Mouse (Mus musculus): ENCODE data around the gene Osbpl9. TPM values are rescaled to one million over a fixed set of nuclear protein-coding genes. Genes with fewer than 3 reads are reported as not detected.

The Osbpl9 gene
- polyA plus RNA-seq, 1 experiment from 2014 or later = 60.0 TPM

DNA sequence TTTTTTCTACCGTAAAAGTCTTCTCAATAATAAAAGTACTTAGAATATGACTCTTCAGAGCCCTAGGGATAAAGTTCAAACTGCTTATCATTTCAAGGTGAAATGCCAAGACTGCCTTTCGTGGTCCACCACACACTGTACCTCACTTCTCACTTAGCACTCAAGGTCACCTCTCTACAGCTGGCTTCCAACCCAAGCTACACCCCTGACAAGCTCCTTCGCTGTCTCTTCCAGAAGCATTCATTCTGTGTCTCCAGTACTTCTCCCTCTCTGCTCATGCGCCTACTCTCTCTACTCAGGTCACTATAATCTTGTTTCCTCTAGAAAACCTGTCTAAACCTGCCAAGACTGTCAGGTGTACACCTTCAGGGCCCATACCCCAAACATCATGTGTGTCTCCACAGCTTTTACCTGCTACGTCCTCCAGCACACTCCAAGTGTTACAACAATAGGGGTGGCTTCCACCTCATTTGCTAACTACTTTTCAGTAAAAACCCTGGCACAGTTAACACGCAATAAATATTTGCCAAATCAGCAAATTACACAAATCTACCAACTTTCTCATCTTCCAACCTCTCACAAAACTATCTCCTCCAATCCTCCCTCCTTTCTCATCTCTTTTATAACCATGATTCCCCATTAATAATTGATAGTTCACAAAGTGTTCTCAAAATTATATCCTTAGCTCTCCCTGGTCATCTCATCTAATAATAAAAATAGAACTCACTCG lies 6.0 kb downstream of the Osbpl9 start:
- peaks cover 10% of the 10 kb centered on the region; the same call in 1 of the 2 replicates for H3K36me3 ChIP-seq (replicated peaks)
- H3K9me3 ChIP-seq = no peaks in the 10 kb centered on the region
- H3K4me3 ChIP-seq = no peak overlapping the region
- no peaks in the 10 kb centered on the region for H3K27me3 ChIP-seq (replicated peaks; ENCODE audit: low read depth, poor library complexity, severe bottlenecking)
- no peak overlapping the region for H3K27ac ChIP-seq (replicated peaks)
- DNase-seq (ENCODE audit: low spot score) = no peak
- H3K4me1 ChIP-seq = peaks cover 5% of the 10 kb centered on the region
- 88% methylated on average over 7 of the region's 7 CpGs for WGBS

DNA sequence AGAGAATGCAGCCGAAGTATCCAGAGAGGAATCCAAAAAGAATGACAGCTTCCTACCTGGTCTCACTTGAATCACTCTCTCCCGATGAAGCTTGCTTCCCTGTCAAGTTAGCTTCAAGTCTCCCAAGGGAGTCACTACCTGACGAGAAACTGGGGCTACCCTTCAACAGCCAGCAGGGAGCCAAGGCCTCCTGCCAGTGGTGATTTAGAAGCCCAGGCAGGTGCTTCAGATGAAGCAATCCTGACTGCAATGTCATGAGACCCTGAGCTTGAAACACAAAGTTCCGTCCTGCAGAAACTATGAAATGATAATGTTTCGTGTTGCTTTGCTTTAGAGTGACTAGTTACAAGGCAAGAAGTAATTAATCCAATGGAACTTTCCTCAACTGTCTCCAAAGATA lies 8.2 kb downstream of the Osbpl9 start:
- WGBS = 82% methylated on average over 5 of the region's 5 CpGs
- H3K36me3 ChIP-seq (replicated peaks) = peaks cover 10% of the 10 kb centered on the region; the same call in 1 of the 2 replicates

DNA sequence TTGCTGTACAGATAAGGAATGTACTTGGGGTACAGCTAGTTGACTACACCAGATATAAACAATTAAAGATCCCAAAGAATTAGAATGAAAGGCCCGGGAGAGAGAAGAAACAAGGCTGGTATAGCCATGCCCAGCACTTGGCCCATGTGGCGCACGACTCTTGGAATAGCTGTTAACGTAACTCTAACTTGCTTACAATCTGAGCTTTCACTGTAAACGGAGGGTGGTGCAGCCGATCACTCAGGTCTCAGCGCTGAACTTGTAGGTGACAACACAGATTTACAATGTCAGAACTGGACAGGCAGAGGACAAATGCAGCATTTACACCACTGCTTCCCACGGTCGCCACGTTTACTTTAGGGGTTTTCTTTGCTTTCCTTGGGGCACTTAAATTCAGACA lies 10.5 kb downstream of the Osbpl9 start:
- Histone ChIP-seq H3K27ac (replicated peaks) (no peak overlapping the region), H3K4me1 (no peaks in the 10 kb centered on the region), H3K9me3 (no peaks in the 10 kb centered on the region), H3K36me3 (replicated peaks) (no peaks in the 10 kb centered on the region), H3K27me3 (replicated peaks; ENCODE audit: low read depth, poor library complexity, severe bottlenecking) (no peaks in the 10 kb centered on the region), H3K4me3 (no peak overlapping the region)
- 88% methylated on average over 10 of the region's 10 CpGs for WGBS
- DNase-seq (ENCODE audit: low spot score) = no peak

More for the DNA sequence above, 8.2 kb downstream of the Osbpl9 start:
- no peaks in the 10 kb centered on the region for H3K27me3 ChIP-seq (replicated peaks; ENCODE audit: low read depth, poor library complexity, severe bottlenecking)
- H3K4me3 ChIP-seq = no peak overlapping the region
- no peak overlapping the region for H3K27ac ChIP-seq (replicated peaks)
- no peak for DNase-seq (ENCODE audit: low spot score)
- H3K4me1 ChIP-seq = no peaks in the 10 kb centered on the region
- H3K9me3 ChIP-seq = no peaks in the 10 kb centered on the region

DNA sequence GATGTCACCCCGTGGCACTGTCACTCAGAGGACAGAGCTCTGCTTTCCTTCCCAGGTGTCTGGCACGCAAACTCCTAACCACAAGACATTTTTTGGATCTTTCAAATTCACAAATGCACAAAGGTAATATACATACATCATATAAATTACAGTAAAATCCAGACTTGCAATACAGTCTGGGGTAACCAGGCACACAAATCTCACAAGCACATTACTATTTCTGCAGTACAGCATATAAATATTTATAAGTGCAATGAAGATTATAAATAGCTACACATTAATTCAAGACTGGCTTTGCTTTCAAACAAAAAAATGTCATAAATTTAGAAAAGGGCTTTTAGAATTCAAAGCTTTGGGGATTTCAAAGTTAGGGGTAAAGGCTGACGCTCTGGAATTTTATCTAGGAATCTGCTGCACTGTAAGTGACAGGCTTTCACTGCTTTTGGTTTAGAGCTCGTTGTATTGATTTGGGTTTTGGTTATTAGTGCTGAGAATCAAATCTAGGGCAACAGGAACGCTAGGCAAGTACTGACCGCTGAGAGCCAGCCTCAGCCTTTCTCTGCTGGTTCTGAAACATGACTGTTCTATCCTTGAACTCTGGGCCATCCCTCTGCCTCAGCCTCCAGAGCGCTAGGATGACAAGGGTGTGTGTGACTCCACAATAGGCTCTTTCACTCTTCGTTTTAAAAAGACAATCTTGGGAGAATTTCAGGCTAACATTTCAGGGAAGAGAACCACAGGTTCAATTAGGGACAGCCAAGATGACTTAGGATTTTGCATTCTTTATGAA lies 16.3 kb downstream of the Osbpl9 start:
- no peaks in the 10 kb centered on the region for H3K4me1 ChIP-seq
- no peaks in the 10 kb centered on the region for H3K9me3 ChIP-seq
- DNase-seq (ENCODE audit: low spot score) = no peak
- no peak overlapping the region for H3K4me3 ChIP-seq
- H3K27ac ChIP-seq (replicated peaks) = no peak overlapping the region
- 0 out of 2 replicates have a peak, but pooled peaks cover 6% of the 10 kb centered on the region for H3K36me3 ChIP-seq (replicated peaks)
- 88% methylated on average over 8 of the region's 8 CpGs for WGBS
- no peaks in the 10 kb centered on the region for H3K27me3 ChIP-seq (replicated peaks; ENCODE audit: low read depth, poor library complexity, severe bottlenecking)

DNA sequence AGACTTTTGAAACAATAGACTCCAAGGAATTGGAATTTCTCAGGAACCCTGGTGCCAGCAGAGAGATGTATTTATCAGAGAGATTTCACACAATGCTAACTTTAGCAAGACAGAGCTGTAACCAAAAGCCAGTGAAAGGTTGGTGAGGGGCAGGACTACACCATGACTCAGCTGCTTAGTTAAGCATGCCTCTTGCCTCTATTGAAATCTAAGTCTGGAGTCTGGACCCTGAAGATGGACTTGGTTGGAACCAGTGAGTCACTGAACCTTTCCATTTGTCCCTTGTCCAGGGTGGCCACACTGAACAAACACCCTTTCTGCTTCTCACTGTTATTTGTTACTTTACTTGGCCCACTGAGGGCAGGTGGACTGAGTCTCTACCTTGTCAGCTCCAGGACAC lies 26.4 kb downstream of the Osbpl9 start:
- Histone ChIP-seq H3K4me1 (peaks cover 20% of the 10 kb centered on the region), H3K9me3 (no peaks in the 10 kb centered on the region), H3K27me3 (replicated peaks; ENCODE audit: low read depth, poor library complexity, severe bottlenecking) (no peaks in the 10 kb centered on the region), H3K36me3 (replicated peaks) (peaks cover 4% of the 10 kb centered on the region), H3K4me3 (no peak overlapping the region), H3K27ac (replicated peaks) (no peak overlapping the region)
- no peak for DNase-seq (ENCODE audit: low spot score)

DNA sequence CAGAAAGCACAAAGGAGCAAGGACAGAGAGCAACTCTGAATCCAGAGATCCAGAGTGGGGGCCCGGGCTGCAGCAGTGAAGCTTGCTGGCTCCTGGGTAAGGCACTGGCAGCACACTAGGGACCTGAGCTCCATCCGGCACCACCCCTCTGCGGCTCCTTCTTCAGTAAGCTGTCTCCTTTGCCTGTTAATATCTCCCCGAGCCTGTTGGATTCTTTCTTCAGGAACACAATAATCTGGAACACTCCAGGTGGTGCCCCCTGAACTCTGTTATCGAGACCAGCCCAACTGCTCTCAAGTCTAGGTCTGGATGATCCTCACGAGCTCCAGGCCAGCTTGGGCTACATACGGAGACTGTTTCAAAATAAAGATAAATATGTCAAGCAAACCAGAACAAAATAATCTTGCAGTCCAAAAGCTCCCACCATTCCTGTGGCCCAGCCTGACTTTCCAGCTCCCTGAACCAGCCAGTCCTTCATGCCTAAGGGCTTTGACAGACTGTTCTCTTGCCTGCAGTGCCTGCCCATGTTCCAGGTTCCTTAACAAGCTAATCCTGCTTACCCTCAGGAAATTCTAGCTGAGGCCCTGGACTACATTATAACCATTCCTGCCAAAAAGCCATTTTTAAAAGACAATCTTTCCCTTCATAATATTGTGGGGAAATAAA lies 28.2 kb downstream of the Osbpl9 start:
- Histone ChIP-seq H3K4me1 (peaks cover 20% of the 10 kb centered on the region), H3K27ac (replicated peaks) (peak overlapping the region; percentile 62), H3K9me3 (no peaks in the 10 kb centered on the region), H3K27me3 (replicated peaks; ENCODE audit: low read depth, poor library complexity, severe bottlenecking) (no peaks in the 10 kb centered on the region), H3K4me3 (no peak overlapping the region), H3K36me3 (replicated peaks) (peaks cover 4% of the 10 kb centered on the region)
- DNase-seq (ENCODE audit: low spot score) = peak; percentile 23
- 55% methylated on average over 7 of the region's 7 CpGs for WGBS

DNA sequence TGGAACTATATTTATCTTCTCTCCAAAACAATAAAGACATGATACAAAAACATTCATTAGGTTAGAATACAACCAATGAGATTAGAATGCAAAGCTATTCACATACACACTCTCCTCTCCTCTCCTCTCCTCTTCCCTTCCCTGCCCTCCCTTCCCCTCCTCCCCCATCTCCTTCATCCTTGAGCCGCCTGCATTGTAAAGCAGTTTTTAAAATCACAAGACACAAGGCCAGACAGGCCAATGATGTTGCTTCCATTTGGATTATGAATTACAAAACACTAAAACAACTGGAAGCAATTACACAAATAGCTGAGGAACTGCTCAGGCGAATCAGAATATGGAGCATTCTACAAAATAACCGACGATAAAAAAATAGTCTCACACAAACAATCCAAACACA lies 28.7 kb downstream of the Osbpl9 start:
- no peak for DNase-seq (ENCODE audit: low spot score)
- Histone ChIP-seq H3K27ac (replicated peaks) (peak overlapping the region; percentile 62), H3K4me3 (no peak overlapping the region), H3K4me1 (peaks cover 20% of the 10 kb centered on the region), H3K36me3 (replicated peaks) (peaks cover 4% of the 10 kb centered on the region), H3K9me3 (no peaks in the 10 kb centered on the region), H3K27me3 (replicated peaks; ENCODE audit: low read depth, poor library complexity, severe bottlenecking) (no peaks in the 10 kb centered on the region)
- 60% methylated on average over 4 of the region's 4 CpGs for WGBS

DNA sequence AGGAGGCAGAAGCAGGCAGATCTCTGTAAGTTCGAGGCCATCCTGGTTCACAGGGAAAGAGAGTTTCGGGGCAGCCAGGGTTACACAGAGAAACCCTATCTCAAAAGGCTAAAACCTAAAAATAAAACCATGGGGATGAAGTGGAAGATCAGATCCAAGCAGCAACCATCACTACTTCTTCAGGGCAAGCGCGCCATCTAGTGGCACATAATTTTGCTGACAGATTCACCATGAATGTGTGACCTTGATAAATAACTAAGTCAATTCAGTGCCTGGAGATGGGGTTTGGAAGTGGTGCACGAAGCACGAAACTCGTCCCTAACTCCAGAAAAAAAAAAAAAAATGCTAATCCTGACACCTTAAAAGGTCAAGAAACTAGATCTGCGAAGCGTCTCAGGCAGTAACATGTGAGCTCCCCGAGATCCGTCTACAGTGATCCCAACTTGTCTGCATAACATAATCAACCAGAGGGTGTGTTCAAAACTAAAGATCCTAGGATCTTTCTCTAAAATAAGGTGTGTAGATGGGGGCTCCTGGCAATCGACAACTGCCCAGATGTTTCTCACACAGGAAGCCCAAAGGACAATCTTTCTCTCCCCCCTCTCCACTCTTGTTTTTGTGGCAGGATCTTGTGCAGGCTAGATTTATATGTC lies 36.4 kb downstream of the Osbpl9 start:
- H3K27ac ChIP-seq (replicated peaks) = no peak overlapping the region
- H3K9me3 ChIP-seq = no peaks in the 10 kb centered on the region
- WGBS = 40% methylated on average over 12 of the region's 12 CpGs
- H3K36me3 ChIP-seq (replicated peaks) = peaks cover 3% of the 10 kb centered on the region; the same call in 1 of the 2 replicates
- peak; percentile 74 for DNase-seq (ENCODE audit: low spot score)
- H3K4me3 ChIP-seq = no peak overlapping the region
- H3K27me3 ChIP-seq (replicated peaks; ENCODE audit: low read depth, poor library complexity, severe bottlenecking) = no peaks in the 10 kb centered on the region
- H3K4me1 ChIP-seq = no peaks in the 10 kb centered on the region

DNA sequence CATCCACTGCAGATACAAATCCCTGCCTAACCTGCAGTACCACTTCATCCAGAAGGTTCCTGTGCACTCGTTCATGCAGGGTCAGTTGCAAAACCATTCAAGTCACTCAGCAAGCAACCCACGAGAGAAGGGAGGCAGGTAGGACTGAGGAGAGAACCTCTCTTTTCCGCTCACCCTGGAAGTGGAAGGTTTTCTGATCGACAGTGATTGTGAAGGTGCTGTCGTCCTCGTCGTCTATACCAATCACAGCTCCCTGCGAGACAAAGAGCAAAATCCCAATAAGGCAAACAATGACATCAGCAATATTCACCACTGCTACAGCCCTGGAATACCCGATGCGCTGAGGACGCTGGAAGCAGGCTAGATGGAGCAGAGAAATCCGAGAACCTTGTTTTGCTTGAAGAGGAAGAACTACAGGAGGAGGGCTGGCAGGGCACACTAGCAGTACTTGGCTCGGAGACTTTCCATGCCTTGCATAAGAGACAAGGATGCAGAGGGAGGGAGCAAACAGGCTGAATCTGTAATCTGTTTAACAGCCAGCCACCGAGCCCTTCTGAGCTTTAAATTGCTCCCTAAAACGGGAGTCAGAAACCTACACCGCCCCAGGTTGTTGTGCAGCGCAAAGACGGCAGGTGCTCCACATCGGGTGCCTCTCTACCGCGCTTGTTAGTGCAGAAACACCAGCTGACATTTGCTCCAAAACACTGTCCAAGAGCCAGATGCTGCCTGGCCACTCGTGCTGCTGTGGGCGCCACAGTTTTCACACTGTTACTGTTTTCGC lies 45.4 kb downstream of the Osbpl9 start:
- Histone ChIP-seq H3K27me3 (replicated peaks; ENCODE audit: low read depth, poor library complexity, severe bottlenecking) (no peaks in the 10 kb centered on the region), H3K9me3 (no peaks in the 10 kb centered on the region), H3K4me1 (peaks cover 14% of the 10 kb centered on the region), H3K27ac (replicated peaks) (0 out of 2 replicates have a peak overlapping the region, but pooled peaks have one; percentile 24), H3K36me3 (replicated peaks) (peaks cover 5% of the 10 kb centered on the region; the same call in 1 of the 2 replicates), H3K4me3 (peak overlapping the region; percentile 30)
- peak; percentile 18 for DNase-seq (ENCODE audit: low spot score)
- WGBS = 37% methylated on average over 24 of the region's 24 CpGs

DNA sequence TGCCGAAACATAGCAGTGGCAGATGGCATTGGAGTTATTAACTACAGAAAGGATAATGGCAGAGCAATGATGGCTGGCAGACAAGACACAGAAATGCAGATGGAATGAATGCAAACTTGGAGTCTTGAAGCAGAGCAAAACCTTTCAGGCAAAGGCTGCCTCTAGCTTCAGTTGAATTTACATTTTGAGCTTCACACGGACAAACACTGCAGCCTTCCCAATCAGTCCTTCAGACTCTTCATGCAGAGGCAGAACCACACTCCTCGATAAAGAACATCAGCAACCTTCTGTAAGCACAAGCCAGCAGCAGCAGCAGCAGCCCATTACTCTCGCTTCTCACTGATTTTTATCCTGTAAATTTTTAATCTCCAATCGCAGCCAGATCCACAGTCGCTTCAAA lies 46.0 kb downstream of the Osbpl9 start:
- Histone ChIP-seq H3K27me3 (replicated peaks; ENCODE audit: low read depth, poor library complexity, severe bottlenecking) (no peaks in the 10 kb centered on the region), H3K36me3 (replicated peaks) (peaks cover 5% of the 10 kb centered on the region; the same call in 1 of the 2 replicates), H3K4me3 (no peak overlapping the region), H3K27ac (replicated peaks) (no peak overlapping the region), H3K4me1 (peaks cover 14% of the 10 kb centered on the region), H3K9me3 (no peaks in the 10 kb centered on the region)
- WGBS = 86% methylated on average over 6 of the region's 6 CpGs
- DNase-seq (ENCODE audit: low spot score) = no peak

DNA sequence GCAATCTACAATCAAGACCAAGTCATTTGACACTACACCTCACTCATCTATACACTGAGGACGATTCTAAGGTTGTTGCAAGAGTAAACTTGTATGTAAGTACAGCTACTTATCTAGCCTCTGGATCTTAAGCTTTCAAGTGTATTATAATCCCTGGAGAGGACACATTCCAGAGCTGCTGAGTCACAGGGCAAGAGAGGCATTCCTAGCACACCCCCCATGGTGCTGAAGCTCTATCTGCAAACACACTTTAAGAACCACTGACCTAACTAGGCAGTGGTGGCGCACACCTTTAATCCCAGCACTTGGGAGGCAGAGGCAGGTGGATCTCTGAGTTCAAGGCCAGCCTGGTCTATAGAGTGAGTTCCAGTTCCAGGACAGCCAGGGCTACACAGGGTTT lies 51.9 kb downstream of the Osbpl9 start:
- Histone ChIP-seq H3K9me3 (no peaks in the 10 kb centered on the region), H3K4me1 (no peaks in the 10 kb centered on the region), H3K4me3 (no peak overlapping the region), H3K27me3 (replicated peaks; ENCODE audit: low read depth, poor library complexity, severe bottlenecking) (no peaks in the 10 kb centered on the region), H3K36me3 (replicated peaks) (peaks cover 5% of the 10 kb centered on the region; the same call in 1 of the 2 replicates), H3K27ac (replicated peaks) (no peak overlapping the region)
- 69% methylated on average over 2 of the region's 2 CpGs for WGBS
- DNase-seq (ENCODE audit: low spot score) = no peak

Data from embryonic facial prominence, embryonic 10.5 days (tissue).